Mouse (Mus musculus) CD4-positive, CD25-positive, alpha-beta regulatory T cell (primary cell): Measurements from ENCODE around the gene 4930558C23Rik. TPM values are rescaled to one million over a fixed set of nuclear protein-coding genes. Genes with fewer than 3 reads are reported as not detected.

ENCODE experiments used
- polyA plus RNA-seq: library from polyadenylated mRNA; unstranded; fragments of 100-300 nt; shearing (Covaris generic); gene quantifications from one replicate; pipeline ENCODE4 v1.2.1, GENCODE M21; 2017

The 4930558C23Rik gene
- polyA plus RNA-seq: not detected

GRCm38 (mm10) chr3:95402741-95403140 lies at the start of gene 4930558C23Rik:
Gene 4930558C23Rik (minus strand): TSS chr3:95402841.

DNA sequence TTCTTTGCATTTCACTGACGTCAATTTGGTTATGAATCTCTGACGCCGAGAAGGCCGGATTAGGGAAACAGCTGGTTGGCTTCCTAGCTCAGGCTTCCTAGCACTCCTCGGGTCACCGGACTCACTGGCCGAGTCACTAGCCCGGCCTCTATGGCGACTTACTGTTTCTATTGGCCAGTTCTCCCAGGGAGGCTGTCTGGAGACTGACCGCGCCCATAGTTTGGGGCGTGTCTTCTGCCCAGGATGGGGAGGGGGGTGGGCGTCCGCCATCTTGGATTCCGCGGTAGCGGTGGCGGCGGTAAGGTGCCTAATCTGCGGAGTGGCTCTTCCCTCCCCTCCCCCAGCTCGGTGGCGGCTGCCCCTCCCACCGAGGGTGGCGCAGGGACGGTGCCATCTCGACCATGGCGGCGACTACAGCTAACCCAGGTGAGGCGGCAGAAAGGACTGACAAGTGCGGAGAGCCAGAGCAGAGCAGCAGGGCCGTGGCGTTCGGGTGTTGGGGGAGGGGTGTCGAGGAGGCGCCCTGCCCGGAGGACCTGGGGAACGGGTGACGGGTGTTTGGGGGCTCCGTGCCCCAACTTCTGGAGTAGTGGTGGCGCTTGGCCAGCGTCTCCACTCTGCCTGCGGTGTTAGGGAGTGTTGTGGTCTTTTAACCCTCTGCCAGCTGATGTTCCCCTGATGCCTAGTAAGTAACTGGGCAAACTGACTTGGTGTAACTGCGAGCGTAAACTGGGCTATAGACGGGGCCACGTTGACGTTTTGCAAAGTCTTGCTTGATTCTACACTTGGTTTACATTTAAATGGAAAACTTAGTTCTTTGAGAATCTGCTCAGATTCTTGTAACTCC lies 31.7 kb upstream of the 4930558C23Rik start, which contains the start of gene Arnt:
Gene Arnt, plus strand, starts transcription at position 253 of the 847 bp plus-strand sequence.

GRCm38 (mm10) chr3:95356701-95357449 lies 45.8 kb downstream of the 4930558C23Rik start, which contains the start of gene Setdb1:
Gene Setdb1 (minus strand): TSS chr3:95357202.

Other genes with a start within 250 kb of the 4930558C23Rik start
- gene Sema6c, start 242.4 kb downstream of the 4930558C23Rik start, polyA plus RNA-seq: 2.2 TPM
- gene Gabpb2, start 184.9 kb downstream of the 4930558C23Rik start, polyA plus RNA-seq: 29.6 TPM
- gene Cdc42se1, start 174.1 kb downstream of the 4930558C23Rik start, polyA plus RNA-seq: 405 TPM
- gene Mllt11, start 170.7 kb downstream of the 4930558C23Rik start, polyA plus RNA-seq: 7.6 TPM
- gene Gm128, start 161.2 kb downstream of the 4930558C23Rik start, polyA plus RNA-seq: 1.3 TPM
- gene Bnipl, start 151.6 kb downstream of the 4930558C23Rik start, polyA plus RNA-seq: 0.19 TPM
- 29.0 TPM for gene Mindy1, start 121.5 kb downstream of the 4930558C23Rik start, polyA plus RNA-seq
- 7.9 TPM for gene Prune1, start 120.8 kb downstream of the 4930558C23Rik start, polyA plus RNA-seq
- gene Anxa9, start 95.7 kb downstream of the 4930558C23Rik start, polyA plus RNA-seq: 0.41 TPM
- gene Cers2, start 88.0 kb downstream of the 4930558C23Rik start, polyA plus RNA-seq: 228 TPM
- 38.1 TPM for gene Setdb1, start 45.6 kb downstream of the 4930558C23Rik start, polyA plus RNA-seq
- gene Arnt, start 31.5 kb upstream of the 4930558C23Rik start, polyA plus RNA-seq: 52.0 TPM
- gene Ctsk, start 96.4 kb upstream of the 4930558C23Rik start, polyA plus RNA-seq: not detected
- gene Ctss, start 123.9 kb upstream of the 4930558C23Rik start, polyA plus RNA-seq: 350 TPM
- not detected for gene Hormad1, start 156.8 kb upstream of the 4930558C23Rik start, polyA plus RNA-seq
- 42.0 TPM for gene Golph3l, start 186.1 kb upstream of the 4930558C23Rik start, polyA plus RNA-seq
- 84.3 TPM for gene Ensa, start 222.2 kb upstream of the 4930558C23Rik start, polyA plus RNA-seq